Mouse (Mus musculus) kidney, postnatal 10 days (tissue): Measurements from ENCODE around the gene Nfyc.

Source experiments
- DNase-seq: peaks from one replicate; pipeline ENCODE4 v3.0.0; 2021; ENCODE audit warnings: mixed read lengths

Gene Nfyc

DNA sequence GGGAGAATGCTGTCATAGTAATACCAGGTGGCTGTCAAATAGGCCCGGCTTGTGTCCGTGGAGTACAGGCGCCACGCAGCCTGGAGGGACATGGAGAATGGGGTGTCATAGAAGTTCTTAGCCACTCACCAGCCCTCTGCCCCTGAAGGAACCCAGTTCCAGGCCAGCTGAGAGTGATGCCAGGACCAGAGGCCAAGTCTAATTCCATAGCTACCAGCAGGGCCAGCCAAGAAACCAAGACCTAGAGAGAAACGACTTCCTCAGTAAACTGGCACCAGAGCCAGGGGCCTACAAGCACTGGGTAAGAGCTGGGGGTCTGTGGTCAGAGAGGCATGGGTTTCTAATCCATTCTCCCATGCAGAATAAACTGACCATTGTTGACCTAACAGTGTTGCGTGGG lies 118.4 kb downstream of the Nfyc start:
- no peak for DNase-seq

DNA sequence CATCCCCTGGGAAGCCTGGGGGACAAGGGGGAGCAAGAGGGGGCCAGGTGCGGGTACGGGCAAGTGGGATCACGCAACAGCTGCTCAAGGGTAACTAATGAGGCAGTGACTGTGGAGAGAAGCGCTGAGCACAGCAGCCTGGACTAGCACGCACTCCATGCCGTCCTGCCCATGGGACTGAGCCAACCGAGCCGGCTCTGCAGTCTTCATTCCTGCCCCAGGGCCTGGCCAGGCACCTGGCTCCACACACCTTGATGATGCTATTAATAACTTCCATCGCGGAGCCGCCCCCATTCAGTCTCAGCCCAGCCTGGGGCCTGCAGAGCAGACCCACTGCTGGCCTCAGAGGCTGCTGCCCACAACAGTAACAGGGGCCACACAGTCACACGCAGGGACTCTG lies 119.1 kb downstream of the Nfyc start:
- DNase-seq: peak; percentile 20
